Mouse (Mus musculus) midbrain, embryonic 13.5 days (tissue): ENCODE data around the gene Sox15. TPM values are rescaled to one million over a fixed set of nuclear protein-coding genes. Genes with fewer than 3 reads are reported as not detected.
A peak's percentile ranks its signal among the peaks of the same experiment; 100 is the strongest.
"Not testable (repeated sequence)": the region's sequence is repeated elsewhere in the genome, so short reads cannot be mapped to it uniquely, and the experiment has no call there.

ENCODE experiments used
- ATAC-seq: fragments of 200-750 bp; cut with Nextera tagmentation; 2 replicates; pipeline ENCODE4 v1.8.0; 2017; ENCODE audit warnings: mild to moderate bottlenecking, moderate TSS enrichment, moderate library complexity
- H3K27ac ChIP-seq: fragments of 300-500 bp; sonication (generic); 2 replicates; pipeline ENCODE4 v1.5.1; 2015; ENCODE audit warnings: inconsistent platforms, mild to moderate bottlenecking, moderate library complexity
- H3K27me3 ChIP-seq: fragments of 300-500 bp; sonication (generic); 2 replicates; pipeline ENCODE4 v1.6.1; 2015; ENCODE audit warnings: mild to moderate bottlenecking, inconsistent platforms
- H3K36me3 ChIP-seq: fragments of 300-500 bp; sonication (generic); 2 replicates; pipeline ENCODE4 v1.6.1; 2015; ENCODE audit warnings: mild to moderate bottlenecking, inconsistent platforms
- H3K4me1 ChIP-seq: fragments of 300-500 bp; sonication (generic); replicated peaks from 2 replicates; pipeline ENCODE4 v1.6.1; 2015; ENCODE audit warnings: inconsistent platforms
- H3K4me2 ChIP-seq: fragments of 300-500 bp; sonication (generic); replicated peaks from 2 replicates; pipeline ENCODE4 v1.6.1; 2015; ENCODE audit warnings: moderate library complexity, mild to moderate bottlenecking, inconsistent platforms
- H3K4me3 ChIP-seq: fragments of 300-500 bp; sonication (generic); replicated peaks from 2 replicates; pipeline ENCODE4 v1.5.1; 2015; ENCODE audit warnings: mild to moderate bottlenecking, inconsistent platforms
- H3K9ac ChIP-seq: fragments of 300-500 bp; sonication (generic); replicated peaks from 2 replicates; pipeline ENCODE4 v1.6.1; 2015; ENCODE audit warnings: mild to moderate bottlenecking, inconsistent platforms
- H3K9me3 ChIP-seq: fragments of 300-500 bp; sonication (generic); 2 replicates; pipeline ENCODE4 v1.6.1; 2016; ENCODE audit warnings: mild to moderate bottlenecking, inconsistent platforms
- WGBS: fragments of 180-500 bp; shearing (Covaris S2); methylation state at CpG from one replicate; pipeline ENCODE4 v1.1.7; 2015; 5-methylcytosine and 5-hydroxymethylcytosine counted together
- microRNA counts: library from miRNA; unstranded; fragments of <30 nt; microRNA quantifications from one replicate; lab custom pipeline; 2016
- microRNA-seq: library from miRNA; unstranded; fragments of <30 nt; microRNA quantifications from one replicate; pipeline ENCODE4, GENCODE M21; 2016
- polyA plus RNA-seq: library from polyadenylated mRNA; unstranded; fragments of >200 nt; fragmentation: Nextera tagmentation; extraction: Ambion mirVana; gene quantifications from 2 replicates; pipeline ENCODE4 v1.2.1, GENCODE M21; 2015

The Sox15 gene
- polyA plus RNA-seq, 1 experiment from 2014 or later = 0.31 TPM

DNA sequence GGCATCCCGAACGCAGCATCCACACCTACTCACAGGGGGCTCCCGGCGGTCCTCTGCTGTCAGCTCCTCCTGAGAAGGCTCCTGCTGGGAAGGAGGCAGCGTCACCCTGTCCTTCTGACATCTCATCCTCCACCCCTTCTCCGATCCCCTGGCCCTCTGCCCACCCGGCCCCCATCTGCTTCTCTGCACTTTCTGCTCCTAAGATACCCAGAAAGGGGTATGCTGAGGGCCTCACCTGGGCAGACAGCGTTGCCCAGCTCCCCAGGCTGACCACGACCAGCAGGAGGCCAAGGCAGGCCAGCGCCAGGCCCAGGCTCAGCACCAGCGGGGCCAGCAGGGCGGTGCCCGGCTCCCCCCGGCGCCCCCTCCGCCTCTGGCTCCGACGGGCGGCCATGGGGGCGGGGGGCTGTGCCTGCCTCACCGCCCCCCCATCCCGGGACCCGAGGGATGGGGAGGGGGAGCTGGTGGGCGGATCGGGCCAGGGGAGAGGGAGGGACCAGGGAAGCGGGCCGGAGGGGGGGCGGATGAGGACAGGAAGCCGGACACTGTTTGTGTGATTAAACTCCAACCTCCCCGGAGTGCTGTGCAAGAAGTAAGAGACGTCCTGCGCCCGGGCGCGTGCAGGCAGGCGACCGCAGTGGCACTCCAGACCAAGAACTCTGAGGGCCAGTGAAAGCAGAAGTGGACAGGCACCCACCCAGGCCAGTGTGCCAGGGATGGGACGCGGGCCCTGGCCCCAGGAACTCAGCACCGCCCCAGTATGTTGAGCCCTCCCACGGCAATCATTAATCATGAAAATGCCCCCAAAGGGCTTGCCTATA, 40.5 kb downstream of the Sox15 start, which contains the start of the genes Tnfsf12 and Tnfsfm13:
Tnfsf12 (minus strand) TSS at position 489 of the 821 bp plus-strand sequence.
Tnfsfm13 (minus strand) TSS at position 738 of the 821 bp plus-strand sequence.
- H3K9ac ChIP-seq = peak within 1 kb of the TSS; percentile 80
- peaks cover 18% of the 10 kb centered on the region for H3K4me1 ChIP-seq
- WGBS = 2% methylated on average over 41 of the region's 41 CpGs
- H3K27ac ChIP-seq = no peak within 1 kb of the TSS
- no peaks in the 10 kb centered on the region for H3K36me3 ChIP-seq
- ATAC-seq = 0 out of 2 replicates have a peak, but pooled peaks have one; percentile 62
- peak within 1 kb of the TSS; percentile 89 for H3K4me2 ChIP-seq
- 0 out of 2 replicates have a peak, but pooled peaks cover 8% of the 10 kb centered on the region for H3K27me3 ChIP-seq
- no peaks in the 10 kb centered on the region for H3K9me3 ChIP-seq
- peak within 1 kb of the TSS; percentile 47 for H3K4me3 ChIP-seq

- Histone ChIP-seq H3K9ac (no peak overlapping the region), H3K36me3 (no peaks in the 10 kb centered on the region), H3K9me3 (no peaks in the 10 kb centered on the region), H3K27ac (no peak overlapping the region), H3K4me1 (peaks cover 18% of the 10 kb centered on the region), H3K27me3 (0 out of 2 replicates have a peak, but pooled peaks cover 8% of the 10 kb centered on the region), H3K4me2 (no peak overlapping the region), H3K4me3 (no peak overlapping the region)
- ATAC-seq = no peak
- WGBS = 90% methylated on average over 3 of the region's 3 CpGs
Measured at GRCm38 (mm10) chr11:69697396-69697795, 42.3 kb downstream of the Sox15 start.

DNA sequence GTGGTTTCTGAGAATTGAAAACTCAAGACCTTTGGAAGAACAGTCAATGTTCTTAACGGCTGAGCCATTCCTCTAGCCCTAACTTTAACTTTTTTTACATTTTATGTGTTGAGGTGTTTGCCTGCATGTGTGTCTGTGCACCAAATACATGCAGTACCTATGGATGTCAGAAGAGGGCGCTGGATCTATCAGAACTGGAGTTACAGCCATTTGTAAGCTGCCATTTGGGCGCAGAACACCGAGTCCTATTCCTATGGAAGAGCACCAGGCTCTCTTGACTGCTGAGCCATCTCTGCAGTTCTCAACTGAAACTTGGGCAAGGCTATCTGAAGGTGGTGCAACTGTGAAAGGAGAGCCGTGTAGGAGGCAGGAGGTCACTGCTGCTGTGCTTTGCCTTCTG, 43.5 kb downstream of the Sox15 start:
- Histone ChIP-seq H3K27me3 (0 out of 2 replicates have a peak, but pooled peaks cover 8% of the 10 kb centered on the region), H3K36me3 (no peaks in the 10 kb centered on the region), H3K4me2 (no peak overlapping the region), H3K4me1 (peaks cover 13% of the 10 kb centered on the region), H3K9ac (no peak overlapping the region), H3K27ac (no peak overlapping the region), H3K4me3 (no peak overlapping the region), H3K9me3 (no peaks in the 10 kb centered on the region)
- WGBS = 74% methylated on average over 5 of the region's 5 CpGs
- ATAC-seq = no peak

GRCm38 (mm10) chr11:69699595-69699994, 44.5 kb downstream of the Sox15 start:
- 79% methylated on average over 1 of the region's 1 CpGs for WGBS
- ATAC-seq = no peak
- peaks cover 13% of the 10 kb centered on the region for H3K4me1 ChIP-seq
- no peak overlapping the region for H3K4me3 ChIP-seq
- no peak overlapping the region for H3K27ac ChIP-seq
- H3K9me3 ChIP-seq = no peaks in the 10 kb centered on the region
- H3K27me3 ChIP-seq = 0 out of 2 replicates have a peak, but pooled peaks cover 8% of the 10 kb centered on the region
- H3K9ac ChIP-seq = no peak overlapping the region
- no peak overlapping the region for H3K4me2 ChIP-seq
- no peaks in the 10 kb centered on the region for H3K36me3 ChIP-seq

DNA sequence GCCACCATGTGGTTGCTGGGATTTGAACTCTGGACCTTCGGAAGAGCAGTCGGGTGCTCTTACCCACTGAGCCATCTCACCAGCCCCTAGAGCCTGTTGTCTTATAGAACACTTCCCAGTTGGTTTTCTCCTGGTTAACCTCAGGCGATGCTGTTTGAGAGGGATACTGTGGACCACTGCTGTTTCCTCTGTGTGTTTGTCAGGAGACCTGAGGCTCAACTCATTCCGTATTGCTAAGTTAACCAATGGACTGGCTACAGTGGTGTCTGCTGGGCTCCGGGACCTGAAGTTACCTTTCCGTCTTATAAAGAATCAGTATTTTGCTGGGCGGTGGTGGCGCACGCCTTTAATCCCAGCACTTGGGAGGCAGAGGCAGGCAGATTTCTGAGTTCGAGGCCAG, 47.8 kb downstream of the Sox15 start:
- WGBS = 94% methylated on average over 10 of the region's 10 CpGs
- H3K27me3 ChIP-seq, H3K4me2 ChIP-seq, H3K4me3 ChIP-seq, H3K9me3 ChIP-seq, H3K9ac ChIP-seq, H3K4me1 ChIP-seq, ATAC-seq, H3K36me3 ChIP-seq, H3K27ac ChIP-seq: not testable (repeated sequence)

DNA sequence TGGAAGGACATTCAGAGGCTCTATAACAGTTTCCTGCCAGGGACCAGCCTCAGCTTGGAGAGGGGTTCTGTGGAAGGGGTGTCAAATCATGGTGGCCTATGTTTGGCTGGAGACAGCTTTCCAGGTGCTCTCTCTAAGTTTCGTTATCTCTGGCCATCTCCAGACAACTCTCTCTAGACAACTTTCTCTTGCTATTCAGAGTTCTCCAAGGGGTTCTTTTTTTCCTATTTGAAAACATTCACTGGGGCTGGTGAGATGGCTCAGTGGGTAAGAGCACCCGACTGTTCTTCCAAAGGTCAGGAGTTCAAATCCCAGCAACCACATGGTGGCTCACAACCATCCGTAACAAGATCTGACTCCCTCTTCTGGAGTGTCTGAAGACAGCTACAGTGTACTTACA, 48.3 kb downstream of the Sox15 start:
- H3K4me3 ChIP-seq, H3K27ac ChIP-seq, H3K4me1 ChIP-seq, H3K36me3 ChIP-seq, H3K9me3 ChIP-seq, H3K4me2 ChIP-seq, ATAC-seq, H3K9ac ChIP-seq, H3K27me3 ChIP-seq: not testable (repeated sequence)
- 78% methylated on average over 3 of the region's 3 CpGs for WGBS

- H3K27ac ChIP-seq = no peak overlapping the region
- no peak overlapping the region for H3K4me3 ChIP-seq
- H3K36me3 ChIP-seq = no peaks in the 10 kb centered on the region
- WGBS = 74% methylated on average over 8 of the region's 8 CpGs
- H3K9ac ChIP-seq = no peak overlapping the region
- H3K9me3 ChIP-seq = no peaks in the 10 kb centered on the region
- ATAC-seq = no peak
- H3K4me1 ChIP-seq = no peaks in the 10 kb centered on the region
- H3K27me3 ChIP-seq = no peaks in the 10 kb centered on the region
- H3K4me2 ChIP-seq = no peak overlapping the region
Measured at GRCm38 (mm10) chr11:69703814-69704612, 48.9 kb downstream of the Sox15 start.

DNA sequence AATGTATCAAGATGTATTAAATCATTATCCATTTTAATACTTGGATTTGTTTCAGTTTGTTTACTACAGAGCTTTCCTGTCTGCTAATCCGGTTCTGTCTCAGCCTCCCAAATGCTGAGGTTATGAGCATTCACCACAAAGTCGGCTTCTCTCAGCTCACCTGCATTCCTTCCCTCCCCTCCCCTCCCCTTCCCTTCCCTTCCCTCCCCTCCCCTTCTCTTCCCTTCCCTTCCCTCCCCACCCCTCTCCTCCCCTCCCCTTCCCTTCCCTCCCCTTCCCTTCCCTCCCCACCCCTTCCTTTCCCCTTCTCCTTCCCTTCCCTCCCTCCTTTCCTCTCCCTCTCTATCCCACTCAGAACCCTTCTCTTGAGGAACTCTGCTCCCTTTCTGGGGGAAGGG, 49.5 kb downstream of the Sox15 start:
- no peaks in the 10 kb centered on the region for H3K9me3 ChIP-seq
- H3K9ac ChIP-seq = no peak overlapping the region
- no peak overlapping the region for H3K4me3 ChIP-seq
- no peaks in the 10 kb centered on the region for H3K36me3 ChIP-seq
- no peak overlapping the region for H3K27ac ChIP-seq
- no peak overlapping the region for H3K4me2 ChIP-seq
- no peaks in the 10 kb centered on the region for H3K27me3 ChIP-seq
- no peak for ATAC-seq
- WGBS = 62% methylated on average over 2 of the region's 2 CpGs
- H3K4me1 ChIP-seq = no peaks in the 10 kb centered on the region

MicroRNAs within 50 kb of the gene (microRNA counts, 519-probe panel; counts per million panel counts)
- 110 counts per million, percentile 56 among the panel's probes with 10 or more counts for microRNA mmu-miR-1934 (lab: Ali Mortazavi, UCI)
- microRNA mmu-miR-467f (lab: Ali Mortazavi, UCI) = 2,580 counts per million, percentile 63 among the panel's probes with 10 or more counts

Small RNA genes lying within 50 kb of the gene (microRNA-seq; reads per million reads assigned to microRNA genes)
- 4.5 reads per million, percentile 18 among the genes with 10 or more reads in this experiment for gene Mir1934
- not detected for gene Mir467f

Other genes with a start within 250 kb of the Sox15 start
- gene Kdm6b, start 241.6 kb upstream of the Sox15 start, polyA plus RNA-seq = 54.9 and 59.2 TPM in 2 replicates
- gene Dnah2, start 106.2 kb upstream of the Sox15 start, polyA plus RNA-seq = 2.2 and 2.7 TPM in 2 replicates
- gene Efnb3, start 95.1 kb upstream of the Sox15 start, polyA plus RNA-seq = 95.0 and 130 TPM in 2 replicates
- 24.5 and 26.9 TPM in 2 replicates for gene Wrap53, start 75.1 kb upstream of the Sox15 start, polyA plus RNA-seq
- gene Trp53, start 75.0 kb upstream of the Sox15 start, polyA plus RNA-seq = 84.2 and 93.4 TPM in 2 replicates
- 23.2 and 24.3 TPM in 2 replicates for gene Atp1b2, start 49.4 kb upstream of the Sox15 start, polyA plus RNA-seq
- not detected in 2 replicates for gene Shbg, start 37.4 kb upstream of the Sox15 start, polyA plus RNA-seq
- 25.1 and 28.5 TPM in 2 replicates for gene Sat2, start 33.3 kb upstream of the Sox15 start, polyA plus RNA-seq
- 40.5 and 52.4 TPM in 2 replicates for gene Fxr2, start 22.3 kb upstream of the Sox15 start, polyA plus RNA-seq
- 103 and 104 TPM in 2 replicates for gene Mpdu1, start 7.3 kb downstream of the Sox15 start, polyA plus RNA-seq
- gene Cd68, start 10.8 kb downstream of the Sox15 start, polyA plus RNA-seq = 6.1 and 7.3 TPM in 2 replicates
- 581 and 595 TPM in 2 replicates for gene Eif4a1, start 17.1 kb downstream of the Sox15 start, polyA plus RNA-seq
- gene Senp3, start 26.8 kb downstream of the Sox15 start, polyA plus RNA-seq = 101 and 103 TPM in 2 replicates
- gene Tnfsf13, start 30.5 kb downstream of the Sox15 start, polyA plus RNA-seq = 0.36 TPM in 1 of 2 replicates, not detected in the other
- gene Tnfsf12, start 40.5 kb downstream of the Sox15 start, polyA plus RNA-seq = 0.98 and 1.2 TPM in 2 replicates
- 0.64 and 1.2 TPM in 2 replicates for gene Tnfsfm13, start 40.8 kb downstream of the Sox15 start, polyA plus RNA-seq
- 22.7 and 24.9 TPM in 2 replicates for gene Polr2a, start 103.3 kb downstream of the Sox15 start, polyA plus RNA-seq
- gene Slc35g3, start 106.7 kb downstream of the Sox15 start, polyA plus RNA-seq = 0.31 TPM in 1 of 2 replicates, not detected in the other
- 2.9 and 3.2 TPM in 2 replicates for gene Zbtb4, start 110.6 kb downstream of the Sox15 start, polyA plus RNA-seq
- gene Chrnb1, start 140.6 kb downstream of the Sox15 start, polyA plus RNA-seq = 0.83 and 0.85 TPM in 2 replicates
- gene Fgf11, start 146.5 kb downstream of the Sox15 start, polyA plus RNA-seq = 3.4 and 4.4 TPM in 2 replicates
- 0.44 and 0.52 TPM in 2 replicates for gene Tmem102, start 150.3 kb downstream of the Sox15 start, polyA plus RNA-seq
- not detected in 2 replicates for gene Gm39566, start 160.0 kb downstream of the Sox15 start, polyA plus RNA-seq
- not detected in 2 replicates for gene Spem2, start 163.2 kb downstream of the Sox15 start, polyA plus RNA-seq
- 0.51 and 0.64 TPM in 2 replicates for gene Spem1, start 166.9 kb downstream of the Sox15 start, polyA plus RNA-seq
- 20.5 and 21.3 TPM in 2 replicates for gene Nlgn2, start 182.5 kb downstream of the Sox15 start, polyA plus RNA-seq
- gene Tmem256, start 183.2 kb downstream of the Sox15 start, polyA plus RNA-seq = 329 and 331 TPM in 2 replicates
- 55.0 and 56.3 TPM in 2 replicates for gene Plscr3, start 191.1 kb downstream of the Sox15 start, polyA plus RNA-seq
- gene Tnk1, start 203.4 kb downstream of the Sox15 start, polyA plus RNA-seq = 0.27 and 0.31 TPM in 2 replicates
- gene Tmem95, start 222.7 kb downstream of the Sox15 start, polyA plus RNA-seq = not detected in 2 replicates
- gene Kctd11, start 226.1 kb downstream of the Sox15 start, polyA plus RNA-seq = 1.3 and 1.7 TPM in 2 replicates
- gene Acap1, start 240.2 kb downstream of the Sox15 start, polyA plus RNA-seq = 0.37 and 0.48 TPM in 2 replicates
- gene 2810408A11Rik, start 245.7 kb downstream of the Sox15 start, polyA plus RNA-seq = 16.1 and 17.1 TPM in 2 replicates
- gene Neurl4, start 245.8 kb downstream of the Sox15 start, polyA plus RNA-seq = 18.6 and 19.8 TPM in 2 replicates